Mouse (Mus musculus): ENCODE data around the gene Nrxn1.

The Nrxn1 gene

DNA sequence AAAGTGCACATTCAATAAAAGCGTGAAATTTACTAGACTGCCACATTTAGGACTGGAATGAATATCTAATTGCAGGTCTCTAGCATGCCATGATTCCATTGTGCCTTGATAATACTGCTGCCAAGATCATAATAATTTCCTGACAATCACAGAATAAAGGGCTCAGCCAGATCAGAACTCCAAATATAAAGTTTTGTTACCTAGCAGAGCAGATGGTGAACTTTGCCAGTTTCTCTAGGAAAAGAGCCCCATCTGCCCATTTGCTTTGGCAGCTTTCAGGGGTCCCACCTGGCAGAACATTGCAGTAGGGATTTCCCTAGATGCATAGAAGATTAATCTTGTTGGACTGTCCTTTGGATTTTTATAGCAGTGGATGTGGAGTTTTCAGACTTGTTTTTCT is 411.9 kb downstream of the Nrxn1 start:
- DNase-seq (ENCODE audit: inconsistent age in 2 of 2, low spot score in 1 of 2), result no peak

DNA sequence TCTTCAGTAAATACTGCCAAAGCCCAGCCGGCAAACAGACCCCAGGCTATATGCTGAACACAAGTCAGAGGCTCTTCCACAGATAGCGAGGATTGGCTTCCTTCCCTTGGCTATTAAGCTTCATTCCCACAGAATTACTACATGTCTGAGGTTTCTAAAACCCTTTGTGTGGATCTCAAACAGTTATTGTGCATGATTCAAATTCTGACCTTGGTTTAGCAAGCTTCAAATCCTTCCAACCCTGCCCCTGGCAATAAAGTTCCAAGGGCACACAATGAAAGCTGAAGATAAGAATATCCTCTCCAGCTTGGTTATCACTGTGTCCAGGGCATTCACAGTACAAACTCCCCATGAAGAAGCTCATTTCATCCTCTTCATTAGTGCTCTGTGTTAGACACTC is 416.2 kb downstream of the Nrxn1 start:
- DNase-seq (ENCODE audit: inconsistent age in 2 of 2, low spot score in 1 of 2), result peak; percentile 54 to 81

DNA sequence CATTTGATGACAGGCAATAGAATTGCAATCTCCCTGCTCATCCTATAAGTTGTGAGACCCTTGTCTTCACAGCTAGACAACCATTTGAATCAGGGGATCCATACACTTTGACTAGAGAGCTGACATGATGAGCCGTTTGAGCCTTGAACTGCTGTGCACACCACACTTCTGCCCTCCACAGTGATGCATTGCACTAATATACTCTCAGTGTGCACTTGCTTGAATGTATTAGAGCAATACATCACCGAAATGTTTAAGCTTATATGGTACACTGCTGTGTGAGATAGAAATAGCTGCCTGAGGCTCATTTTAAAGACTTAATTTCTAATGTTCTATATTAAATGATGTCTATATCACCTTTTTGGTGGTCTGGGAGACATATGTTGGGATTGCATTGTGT is 430.6 kb downstream of the Nrxn1 start:
- DNase-seq (ENCODE audit: inconsistent age in 2 of 2, low spot score in 1 of 2), result no peak

DNA sequence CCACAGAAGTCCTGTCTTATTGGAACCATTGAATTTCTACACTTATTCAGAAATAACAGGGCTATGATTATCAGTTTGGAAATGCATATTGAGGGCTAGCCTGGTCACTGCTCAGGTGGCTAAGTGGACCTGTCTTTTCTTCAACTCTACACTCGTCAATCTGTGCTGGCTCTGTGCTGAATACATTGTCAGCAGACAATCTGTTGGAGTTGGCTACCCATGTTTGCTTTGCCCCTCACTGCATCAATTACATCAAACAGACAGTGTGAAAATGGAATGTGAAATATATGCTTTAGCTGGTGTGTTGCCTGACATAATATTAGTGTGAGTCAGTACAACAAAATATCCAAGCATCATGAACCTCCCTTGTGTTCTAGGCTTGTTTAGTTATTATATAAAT is 438.4 kb downstream of the Nrxn1 start:
- no peak for DNase-seq (ENCODE audit: inconsistent age in 2 of 2, low spot score in 1 of 2)

DNA sequence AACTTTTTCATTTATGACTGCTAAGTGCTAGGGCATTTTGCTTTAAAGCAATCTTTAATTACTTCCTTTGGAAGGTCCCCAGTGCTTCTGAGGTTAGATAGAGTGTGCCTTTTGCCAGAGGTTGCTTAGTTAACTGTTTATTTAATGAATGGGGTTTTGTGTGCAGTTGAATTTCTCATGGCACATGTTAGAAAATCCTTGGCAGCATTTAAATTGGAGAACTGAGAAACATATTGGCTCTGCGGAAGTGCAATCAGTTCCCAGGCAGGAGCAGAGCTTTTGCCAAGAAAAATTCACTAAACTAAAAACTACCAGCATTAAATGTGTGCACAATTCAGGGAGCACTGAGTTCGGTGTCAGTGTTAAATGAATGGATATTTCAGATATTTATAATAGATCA is 439.5 kb downstream of the Nrxn1 start:
- no peak for DNase-seq (ENCODE audit: inconsistent age in 2 of 2, low spot score in 1 of 2)

DNA sequence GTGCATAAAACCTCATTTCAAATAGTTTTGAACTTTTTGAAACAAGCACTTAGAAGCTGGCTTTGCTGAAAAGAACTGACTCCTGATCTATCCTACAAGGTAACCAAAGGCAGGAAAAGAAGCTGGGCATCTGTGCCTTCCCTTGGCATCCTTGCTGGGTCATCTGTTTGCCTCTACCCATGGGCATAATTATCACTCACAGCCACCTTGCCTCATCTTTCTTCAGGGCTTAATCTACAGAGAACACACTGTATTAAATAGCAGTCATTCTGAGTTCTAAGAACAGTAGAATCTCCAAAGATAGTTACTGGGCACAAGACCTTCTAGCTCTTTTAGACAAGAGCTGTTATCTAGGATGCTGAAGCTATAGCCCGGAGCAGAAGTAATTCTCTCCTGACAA is 442.6 kb downstream of the Nrxn1 start:
- DNase-seq (ENCODE audit: inconsistent age in 2 of 2, low spot score in 1 of 2), result no peak

DNA sequence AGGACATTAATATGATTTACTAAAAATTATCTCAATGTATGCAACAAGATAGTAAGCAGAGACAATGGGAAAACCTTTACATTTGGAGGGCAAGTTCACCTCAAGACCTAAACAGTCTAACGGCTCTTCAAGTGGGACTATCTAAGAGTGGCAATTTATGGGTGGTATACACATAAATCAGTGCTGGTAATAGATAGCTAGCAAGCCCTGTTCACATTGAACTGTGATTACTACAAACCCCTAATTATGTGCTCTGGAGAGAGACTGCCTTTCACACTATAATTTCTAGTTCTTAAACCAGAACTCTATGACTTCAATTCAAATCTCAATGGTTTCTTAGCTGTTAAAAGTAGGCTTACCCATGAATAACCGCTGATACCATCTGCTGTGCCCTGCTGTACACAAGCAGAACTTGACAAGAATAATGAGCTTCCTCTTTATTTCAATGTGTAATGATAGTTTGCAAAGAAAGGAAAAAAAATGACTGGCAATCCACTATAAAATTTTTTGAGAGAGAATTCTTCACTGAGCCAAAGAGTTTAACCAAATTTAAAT is 453.8 kb downstream of the Nrxn1 start:
- DNase-seq (ENCODE audit: inconsistent age in 2 of 2, low spot score in 1 of 2), result no peak

DNA sequence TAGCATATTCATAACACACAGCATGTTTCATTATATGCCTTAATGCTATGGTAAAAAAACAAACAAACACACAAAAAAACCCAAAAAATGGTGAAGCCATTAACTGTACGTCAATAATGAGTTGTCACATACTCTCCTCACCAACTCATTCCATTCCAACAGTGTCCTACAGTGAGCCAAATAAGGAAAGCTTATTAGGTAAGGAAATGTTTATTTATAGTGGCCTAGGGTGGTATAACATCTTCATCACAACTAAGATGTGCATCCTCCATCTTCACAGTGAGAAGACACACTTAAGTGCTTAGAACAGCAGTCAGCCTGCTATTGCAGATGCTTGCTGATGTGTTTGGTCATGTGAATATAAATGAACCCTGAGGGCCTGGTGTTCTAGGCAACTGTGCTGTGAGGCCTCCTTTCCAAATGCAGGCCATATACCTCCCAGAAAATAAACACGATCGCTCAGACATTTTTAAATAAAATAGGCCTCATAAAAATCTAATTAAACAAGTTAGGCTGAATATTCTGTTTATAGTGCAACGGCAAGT is 454.6 kb downstream of the Nrxn1 start:
- DNase-seq (ENCODE audit: inconsistent age in 2 of 2, low spot score in 1 of 2), result no peak

DNA sequence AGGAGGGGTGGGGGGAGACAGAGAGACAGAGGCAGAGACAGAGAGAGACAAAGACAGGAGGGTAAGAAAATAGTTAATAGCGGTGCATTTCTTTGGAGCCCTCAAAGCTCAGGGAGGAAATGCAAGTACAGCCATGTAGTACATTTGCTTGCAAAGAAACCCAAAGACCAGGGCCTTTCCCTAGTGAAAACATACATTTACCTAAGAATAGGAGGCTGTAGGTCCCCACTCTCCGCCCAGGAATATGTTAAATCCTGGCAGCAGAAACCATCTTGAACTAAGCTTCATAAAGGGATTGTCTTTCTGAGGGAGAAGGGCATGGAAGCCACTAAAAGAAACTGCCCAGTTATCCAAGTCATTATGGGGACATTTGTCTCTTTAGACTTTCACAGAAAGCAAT is 461.5 kb downstream of the Nrxn1 start:
- DNase-seq (ENCODE audit: inconsistent age in 2 of 2, low spot score in 1 of 2), result no peak

DNA sequence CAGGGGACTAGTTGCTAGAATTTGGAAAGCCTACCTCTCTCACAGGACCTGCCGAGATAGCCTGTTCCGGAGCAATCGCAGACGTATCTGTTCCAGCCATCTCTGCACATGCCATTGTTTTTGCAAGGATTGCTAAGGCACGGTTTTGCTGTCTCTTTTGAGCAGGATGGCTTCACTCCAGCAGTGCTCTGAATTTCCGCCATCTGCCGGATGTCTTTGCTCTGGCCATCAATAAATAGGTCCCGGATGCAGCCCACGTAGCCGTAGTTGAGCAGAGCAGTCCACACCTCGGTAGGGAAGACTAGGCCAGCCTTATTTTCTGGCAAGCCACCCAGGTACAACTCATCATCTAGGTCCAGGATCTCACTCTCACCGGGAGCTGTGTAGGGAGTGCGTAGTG is 463.0 kb downstream of the Nrxn1 start:
- DNase-seq (ENCODE audit: inconsistent age in 2 of 2, low spot score in 1 of 2), result no peak

DNA sequence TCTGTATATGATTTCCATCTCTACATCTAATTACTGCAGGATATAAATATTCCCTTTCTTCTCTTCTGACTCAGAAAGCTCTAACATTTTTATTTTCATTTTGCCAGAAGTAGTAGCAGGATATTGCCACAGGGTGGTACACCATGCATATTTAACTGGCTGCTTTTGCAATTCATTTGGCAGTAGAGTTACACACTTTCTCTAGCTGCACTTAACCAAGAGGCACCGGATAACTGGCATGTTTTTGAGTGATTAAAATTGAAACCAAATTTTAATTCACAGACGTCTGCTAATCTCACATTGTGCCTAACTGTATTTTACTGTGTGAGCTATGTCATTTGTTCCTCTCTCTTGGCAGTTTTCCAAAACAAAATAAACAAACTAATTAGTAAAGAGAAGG is 464.4 kb downstream of the Nrxn1 start:
- DNase-seq (ENCODE audit: inconsistent age in 2 of 2, low spot score in 1 of 2), result peak; percentile 7 to 73

DNA sequence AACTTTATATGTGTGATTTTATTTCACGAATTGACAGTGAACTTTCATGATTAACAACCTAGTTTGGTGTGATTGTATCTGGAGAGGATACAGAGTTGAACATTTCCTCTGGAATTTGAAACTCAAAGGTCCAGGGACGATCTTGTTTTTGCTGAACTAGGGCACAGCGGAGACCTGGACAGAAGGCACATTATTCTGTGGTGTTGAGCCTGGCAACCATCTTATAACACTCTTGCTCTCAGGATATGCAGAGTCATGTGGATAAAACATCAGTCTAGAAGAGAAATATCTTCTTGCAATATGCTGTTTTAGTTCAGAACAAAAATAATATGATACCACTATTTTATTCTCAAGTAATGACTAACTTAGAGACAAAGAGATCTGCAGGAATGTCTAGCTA is 464.9 kb downstream of the Nrxn1 start:
- no peak for DNase-seq (ENCODE audit: inconsistent age in 2 of 2, low spot score in 1 of 2)

DNA sequence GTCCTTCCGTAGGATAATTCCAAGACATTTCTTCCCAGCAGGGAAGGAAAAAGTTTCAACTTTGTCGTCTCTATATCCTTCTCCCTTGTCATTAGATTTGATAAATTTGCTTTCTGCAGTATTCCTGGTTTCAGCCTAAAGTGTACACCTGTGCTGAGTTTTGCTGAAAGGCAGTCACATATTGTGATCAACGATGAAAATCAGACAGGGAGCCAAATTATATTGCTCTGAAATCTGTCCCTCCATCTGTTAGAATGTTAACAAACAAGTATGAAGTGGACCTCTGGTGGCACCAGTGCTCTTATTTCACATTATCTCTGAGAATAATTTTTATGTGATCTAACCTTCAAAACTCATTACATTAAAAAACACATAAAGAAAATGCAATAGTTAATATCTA is 465.5 kb downstream of the Nrxn1 start:
- no peak for DNase-seq (ENCODE audit: inconsistent age in 2 of 2, low spot score in 1 of 2)

DNA sequence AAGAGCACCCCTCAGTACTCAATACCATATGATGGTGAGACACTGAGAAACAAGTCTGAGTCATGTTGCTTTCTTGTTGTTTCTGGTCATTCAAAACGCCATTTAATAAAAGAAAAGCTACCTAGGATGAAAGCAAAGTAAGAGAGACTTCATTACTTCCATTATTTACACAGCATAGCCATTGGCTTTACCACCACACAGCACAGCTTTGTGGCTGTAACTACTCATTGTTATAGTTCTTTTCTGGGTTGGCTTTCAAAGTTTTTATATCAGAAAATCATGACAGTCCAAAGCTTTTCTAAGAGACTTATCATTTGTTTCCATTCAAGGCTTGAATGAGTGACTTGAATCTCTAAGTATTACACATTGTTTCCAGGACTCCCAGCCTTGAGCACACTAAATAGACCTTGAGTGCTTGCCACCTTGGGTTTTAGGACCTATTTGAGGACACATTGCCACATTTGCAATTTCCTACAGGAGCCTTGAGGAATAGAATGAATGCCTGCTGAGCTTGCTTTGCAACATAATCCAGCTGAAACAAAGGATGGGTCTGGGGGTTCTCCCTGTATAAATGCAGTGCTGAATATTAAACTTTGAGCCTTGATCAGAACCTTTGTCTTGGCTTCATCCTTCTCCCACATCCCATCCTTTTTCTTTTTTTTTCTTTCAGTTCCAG is 468.1 kb downstream of the Nrxn1 start:
- DNase-seq (ENCODE audit: inconsistent age in 2 of 2, low spot score in 1 of 2), result peak in 1 of 2 experiments; percentile 69

DNA sequence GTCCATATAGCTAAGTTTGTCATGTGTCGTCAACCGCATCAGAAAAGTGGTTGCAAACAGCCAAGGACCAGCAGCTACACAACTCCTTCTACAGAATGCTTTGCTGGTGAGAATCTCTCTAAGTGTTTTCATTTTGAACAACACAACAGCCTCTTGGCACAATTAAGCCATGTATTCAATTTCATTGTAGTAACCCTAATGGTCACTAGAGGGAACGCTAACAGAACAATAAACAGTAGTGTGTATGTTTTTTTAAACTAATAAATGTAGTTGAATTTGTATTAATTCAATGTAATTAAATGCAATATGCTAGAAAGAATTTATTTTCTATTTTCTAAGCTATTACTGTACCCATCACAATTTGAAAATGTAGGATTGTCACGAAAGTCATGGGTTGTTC is 471.0 kb downstream of the Nrxn1 start:
- DNase-seq (ENCODE audit: inconsistent age in 2 of 2, low spot score in 1 of 2), result no peak

DNA sequence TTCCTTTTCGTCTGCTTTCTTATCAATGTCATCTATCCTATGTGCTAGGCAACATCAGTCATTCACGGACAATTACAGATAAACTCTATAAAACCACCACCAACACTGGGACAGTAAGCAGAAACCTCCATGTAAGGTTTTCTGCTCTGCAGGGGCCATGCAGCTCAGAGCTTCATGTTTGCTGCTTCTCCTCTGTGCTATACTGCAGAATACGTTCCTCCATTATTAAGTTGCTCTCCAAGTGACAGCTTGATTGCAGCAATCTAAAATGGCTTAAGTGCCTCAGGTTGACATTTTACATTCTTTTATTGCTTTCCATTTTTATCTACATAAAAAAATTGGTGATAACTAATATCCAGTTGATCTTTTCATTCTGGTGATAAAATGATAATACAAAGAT is 477.9 kb downstream of the Nrxn1 start:
- no peak for DNase-seq (ENCODE audit: inconsistent age in 2 of 2, low spot score in 1 of 2)

DNA sequence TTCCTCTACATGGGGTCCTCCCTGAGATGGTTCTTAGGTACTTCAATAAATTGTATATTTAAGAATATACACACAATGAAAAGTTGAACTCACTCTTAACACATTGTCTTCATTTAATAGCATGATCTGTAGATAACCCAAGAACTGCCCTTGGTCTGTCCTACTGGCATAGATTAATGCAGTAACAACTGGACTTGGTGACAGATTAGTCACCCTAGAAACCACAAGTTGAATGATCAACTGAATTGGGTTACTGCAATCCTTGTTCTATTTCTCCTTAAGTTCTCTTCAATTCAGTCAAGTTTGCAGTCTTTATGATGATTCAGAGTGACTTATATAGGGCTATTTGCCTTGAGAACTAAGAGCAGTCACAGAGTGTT is 485.5 kb downstream of the Nrxn1 start:
- DNase-seq (ENCODE audit: inconsistent age in 2 of 2, low spot score in 1 of 2), result peak in 1 of 2 experiments; percentile 29

DNA sequence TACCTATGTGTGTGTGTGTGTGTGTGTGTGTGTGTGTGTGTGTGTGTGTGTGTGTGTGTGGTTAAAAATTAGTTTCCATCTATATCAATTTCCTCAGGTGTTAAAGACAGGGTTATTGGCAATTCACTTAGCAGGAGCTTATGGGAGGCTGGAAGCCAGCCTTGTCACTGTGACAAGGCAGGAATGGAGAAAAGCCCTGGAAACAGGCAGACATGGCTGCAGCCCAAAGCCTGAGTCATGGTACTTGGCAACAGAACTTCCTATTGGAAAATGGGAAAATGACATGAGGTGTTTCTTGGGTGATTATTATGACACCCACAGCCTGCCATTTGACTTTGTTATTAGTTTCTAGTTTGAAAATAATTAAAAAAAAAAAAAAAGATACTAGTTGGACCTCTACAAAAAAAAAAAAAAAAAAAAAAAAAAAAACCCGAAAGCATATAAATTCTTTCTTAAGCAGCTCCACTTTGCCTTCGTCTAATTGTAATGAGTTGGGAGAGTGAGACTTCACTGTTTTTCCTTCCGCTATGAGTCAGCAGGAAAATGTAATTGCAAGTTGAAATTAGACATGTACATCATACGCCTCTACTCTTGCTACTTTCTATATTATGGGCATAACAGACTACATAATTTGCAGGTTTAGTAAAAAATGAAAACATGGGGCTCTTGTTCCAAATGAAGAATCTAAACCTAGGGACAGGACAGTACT is 486.0 kb downstream of the Nrxn1 start:
- peak; percentile 26 to 84 for DNase-seq (ENCODE audit: inconsistent age in 2 of 2, low spot score in 1 of 2)

DNA sequence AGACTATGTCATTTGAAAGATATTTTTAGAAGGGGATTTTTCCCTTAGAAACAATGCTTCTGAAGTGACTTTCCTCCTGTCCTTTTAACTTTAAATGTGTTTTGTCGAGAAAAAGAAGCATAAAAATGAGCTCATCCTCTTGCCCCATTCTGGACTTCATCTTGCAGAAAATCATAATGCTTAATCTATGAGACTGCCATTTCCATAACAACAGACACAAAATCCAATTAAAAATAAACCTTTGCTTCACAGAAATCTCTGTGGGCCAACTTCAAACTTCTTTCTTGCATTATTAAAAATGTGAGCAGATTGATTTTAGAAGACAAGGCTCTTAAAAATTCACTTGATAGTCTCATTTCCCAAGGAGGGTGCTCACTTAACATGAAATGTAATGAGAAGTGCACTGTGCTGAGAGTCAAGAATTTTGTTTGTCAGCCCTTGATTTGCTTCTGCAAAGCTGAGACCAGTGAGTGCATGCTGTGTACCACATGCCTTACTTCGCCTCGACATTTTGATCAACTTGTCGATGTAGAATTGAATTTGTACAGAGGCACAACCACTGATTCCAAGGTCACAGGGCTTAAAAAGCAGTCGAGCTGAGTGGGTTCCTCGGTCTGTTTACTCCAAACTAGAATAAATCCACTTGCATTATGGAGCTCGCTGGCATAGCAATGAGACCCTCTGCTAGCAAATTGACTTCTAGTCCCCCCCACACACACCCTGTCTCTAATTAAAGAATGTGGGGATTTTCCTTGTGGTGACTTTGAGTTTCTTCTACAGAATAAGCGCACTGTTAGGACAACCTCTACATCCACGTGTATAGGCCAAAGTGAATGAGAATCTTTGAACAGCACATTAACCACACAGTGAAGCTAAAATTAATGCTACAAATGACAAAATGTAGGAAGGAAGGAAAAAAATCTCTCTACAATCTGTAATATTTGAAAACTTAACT is 493.0 kb downstream of the Nrxn1 start:
- no peak for DNase-seq (ENCODE audit: inconsistent age in 2 of 2, low spot score in 1 of 2)

DNA sequence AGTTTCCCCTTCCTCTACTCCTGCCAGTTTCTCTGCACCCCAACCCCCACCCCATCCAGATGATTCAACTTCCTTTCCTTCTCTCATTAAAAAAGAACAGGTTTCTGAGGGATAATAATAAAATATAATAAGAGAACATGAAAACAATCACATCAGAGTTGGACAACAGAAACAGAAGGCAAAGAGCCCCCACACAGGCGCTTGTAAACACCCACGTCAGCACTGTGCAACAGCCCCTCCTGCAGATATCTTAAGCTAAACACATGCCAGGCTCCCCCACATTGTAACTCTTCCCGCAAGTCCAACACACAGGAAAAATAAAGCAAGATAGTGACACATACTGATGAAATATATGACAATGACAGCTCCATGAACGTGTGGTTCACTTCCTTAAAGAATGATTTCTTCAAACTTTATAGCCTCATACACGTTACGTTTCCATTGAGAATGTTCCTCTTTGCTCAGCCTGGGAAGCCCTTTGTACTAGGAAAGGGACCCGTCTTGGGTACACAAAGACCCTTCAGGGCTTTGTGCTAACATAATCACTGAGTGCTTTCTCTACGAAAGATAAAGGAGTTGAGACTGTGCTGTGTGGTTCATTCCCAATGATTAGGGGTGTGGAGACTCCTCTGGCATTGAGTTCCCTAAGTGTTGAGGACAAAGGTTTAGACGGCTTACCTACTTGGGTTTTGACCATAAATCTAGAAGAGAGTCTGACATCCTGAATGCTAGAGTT is 497.9 kb downstream of the Nrxn1 start:
- no peak for DNase-seq (ENCODE audit: inconsistent age in 2 of 2, low spot score in 1 of 2)

DNA sequence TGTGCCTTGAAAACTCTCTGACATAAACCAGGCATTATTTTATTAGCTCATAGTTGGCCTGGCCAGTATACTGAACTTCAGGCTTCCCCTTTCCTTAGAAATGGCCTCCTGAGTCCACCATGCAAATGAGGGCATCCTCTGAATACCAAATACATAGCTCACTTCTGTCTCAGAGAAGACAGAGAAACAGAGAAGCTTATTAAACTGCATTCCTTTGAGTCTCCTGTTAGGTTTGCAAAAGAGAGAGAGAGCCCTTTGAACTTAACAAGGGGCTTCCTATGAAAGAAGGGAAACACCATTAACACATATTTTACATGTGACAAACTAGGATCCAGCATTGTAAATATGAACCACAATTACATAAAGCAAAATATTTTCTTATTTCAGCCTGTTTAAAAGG is 506.0 kb downstream of the Nrxn1 start:
- no peak for DNase-seq (ENCODE audit: inconsistent age in 2 of 2, low spot score in 1 of 2)

Measured in adrenal gland, adult (tissue).